Mouse (Mus musculus) limb, embryonic 13.5 days (tissue): Measurements from ENCODE around the gene Rad23a. TPM values are rescaled to one million over a fixed set of nuclear protein-coding genes. Genes with fewer than 3 reads are reported as not detected.

Experiments used
- ATAC-seq: fragments of 200-750 bp; cut with Nextera tagmentation; 2 replicates; pipeline ENCODE4 v1.8.0; 2017; ENCODE audit warnings: low read depth, moderate number of reproducible peaks, moderate TSS enrichment; ENCODE audit not compliant: low FRiP score
- H3K27ac ChIP-seq: fragments of 300-500 bp; sonication (generic); 2 replicates; pipeline ENCODE4 v1.5.1; 2015; ENCODE audit warnings: inconsistent platforms, mild to moderate bottlenecking, moderate library complexity
- H3K27me3 ChIP-seq: fragments of 300-500 bp; sonication (generic); 2 replicates; pipeline ENCODE4 v1.6.1; 2015; ENCODE audit warnings: mild to moderate bottlenecking, inconsistent platforms
- H3K36me3 ChIP-seq: fragments of 300-500 bp; sonication (generic); 2 replicates; pipeline ENCODE4 v1.6.1; 2015; ENCODE audit warnings: inconsistent platforms, mild to moderate bottlenecking, moderate library complexity
- H3K4me1 ChIP-seq: fragments of 300-500 bp; sonication (generic); 2 replicates; pipeline ENCODE4 v1.6.1; 2015; ENCODE audit warnings: inconsistent platforms
- H3K4me2 ChIP-seq: fragments of 300-500 bp; sonication (generic); replicated peaks from 2 replicates; pipeline ENCODE4 v1.6.1; 2015; ENCODE audit warnings: inconsistent platforms, mild to moderate bottlenecking, moderate library complexity
- H3K4me3 ChIP-seq: fragments of 300-500 bp; sonication (generic); 2 replicates; pipeline ENCODE4 v1.5.1; 2015; ENCODE audit warnings: moderate library complexity, mild to moderate bottlenecking, inconsistent platforms
- H3K9ac ChIP-seq: fragments of 300-500 bp; sonication (generic); 2 replicates; pipeline ENCODE4 v1.6.1; 2015; ENCODE audit warnings: mild to moderate bottlenecking, inconsistent platforms
- H3K9me3 ChIP-seq: fragments of 300-500 bp; sonication (generic); 2 replicates; pipeline ENCODE4 v1.6.1; 2016; ENCODE audit warnings: inconsistent platforms
- WGBS: fragments of 180-500 bp; shearing (Covaris S2); methylation state at CpG from one replicate; pipeline ENCODE4 v1.1.7; 2015; 5-methylcytosine and 5-hydroxymethylcytosine counted together
- polyA plus RNA-seq: library from polyadenylated mRNA; unstranded; fragments of >200 nt; fragmentation: Nextera tagmentation; extraction: Ambion mirVana; gene quantifications from 2 replicates; pipeline ENCODE4 v1.2.1, GENCODE M21; 2015

The Rad23a gene
- polyA plus RNA-seq, 1 experiment from 2014 or later = 106 TPM

DNA sequence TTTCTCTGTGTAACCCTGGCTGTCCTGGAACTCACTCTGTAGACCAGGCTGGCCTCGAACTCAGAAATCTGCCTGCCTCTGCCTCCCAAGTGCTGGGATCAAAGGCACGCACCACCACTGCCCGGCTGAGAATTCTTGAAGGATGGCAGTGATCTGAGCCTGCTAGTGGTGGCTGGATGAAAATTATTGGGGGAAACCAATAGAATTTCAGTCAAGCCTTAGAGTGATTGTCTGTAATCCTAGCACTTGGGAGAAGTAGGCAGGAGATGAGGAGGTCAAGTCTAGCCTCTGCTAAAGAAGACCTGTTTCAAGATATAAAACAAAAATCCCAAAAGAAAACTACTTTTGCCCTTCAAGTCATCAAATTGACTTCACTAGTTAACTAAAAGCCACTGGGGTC, 16.0 kb upstream of the Rad23a start:
- Histone ChIP-seq H3K27me3 (no peaks in the 10 kb centered on the region), H3K4me3 (peak overlapping the region; percentile 89; the same call in 1 of the 2 replicates), H3K9ac (no peak overlapping the region), H3K9me3 (no peaks in the 10 kb centered on the region), H3K36me3 (peaks cover 28% of the 10 kb centered on the region), H3K4me1 (peaks cover 13% of the 10 kb centered on the region), H3K27ac (no peak overlapping the region), H3K4me2 (no peak overlapping the region)
- WGBS = 92% methylated on average over 3 of the region's 3 CpGs
- no peak for ATAC-seq

DNA sequence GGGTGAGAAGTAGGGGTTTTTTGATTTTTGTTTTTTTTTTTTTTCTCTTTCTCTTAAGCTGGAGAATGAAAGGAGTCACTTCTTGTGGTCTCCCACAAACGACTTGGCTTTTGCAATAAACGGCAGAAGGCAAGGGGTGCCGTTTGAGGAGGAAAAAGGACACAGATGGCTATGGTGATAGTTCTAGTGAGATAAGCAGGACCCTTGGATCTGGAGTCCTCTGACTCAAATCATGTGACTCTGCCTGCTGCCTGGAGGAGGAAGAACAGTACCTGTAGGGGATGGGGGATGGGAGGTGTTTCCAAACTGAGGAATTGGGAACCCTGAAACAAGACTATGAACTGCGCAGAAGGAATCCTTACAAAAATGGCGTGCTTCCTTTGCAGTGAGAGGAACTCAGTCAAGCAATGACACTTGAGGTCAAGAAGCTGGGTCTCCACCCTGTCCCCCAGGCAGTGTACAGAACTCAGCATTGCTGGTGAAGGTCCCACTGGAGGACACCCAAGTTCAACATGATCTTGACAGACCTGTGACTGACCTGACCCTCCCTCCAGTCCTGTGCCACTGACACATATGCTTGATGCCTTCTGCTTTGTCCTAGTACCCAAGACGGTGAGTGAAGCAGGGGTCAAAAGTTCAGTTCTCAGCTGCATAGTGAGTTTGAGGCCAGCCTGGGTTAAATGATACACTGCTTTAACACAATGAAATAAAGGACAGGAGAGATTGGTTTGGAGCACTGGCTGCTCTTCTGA, 7.4 kb upstream of the Rad23a start:
- H3K9me3 ChIP-seq = no peaks in the 10 kb centered on the region
- H3K4me1 ChIP-seq = peaks cover 35% of the 10 kb centered on the region
- peak overlapping the region; percentile 73 for H3K9ac ChIP-seq
- no peaks in the 10 kb centered on the region for H3K27me3 ChIP-seq
- WGBS = 45% methylated on average over 6 of the region's 6 CpGs
- peak overlapping the region; percentile 77; the same call in 1 of the 2 replicates for H3K27ac ChIP-seq
- H3K4me3 ChIP-seq = peak overlapping the region; percentile 98
- no peak for ATAC-seq
- H3K4me2 ChIP-seq = peak overlapping the region; percentile 77
- H3K36me3 ChIP-seq = peaks cover 25% of the 10 kb centered on the region

DNA sequence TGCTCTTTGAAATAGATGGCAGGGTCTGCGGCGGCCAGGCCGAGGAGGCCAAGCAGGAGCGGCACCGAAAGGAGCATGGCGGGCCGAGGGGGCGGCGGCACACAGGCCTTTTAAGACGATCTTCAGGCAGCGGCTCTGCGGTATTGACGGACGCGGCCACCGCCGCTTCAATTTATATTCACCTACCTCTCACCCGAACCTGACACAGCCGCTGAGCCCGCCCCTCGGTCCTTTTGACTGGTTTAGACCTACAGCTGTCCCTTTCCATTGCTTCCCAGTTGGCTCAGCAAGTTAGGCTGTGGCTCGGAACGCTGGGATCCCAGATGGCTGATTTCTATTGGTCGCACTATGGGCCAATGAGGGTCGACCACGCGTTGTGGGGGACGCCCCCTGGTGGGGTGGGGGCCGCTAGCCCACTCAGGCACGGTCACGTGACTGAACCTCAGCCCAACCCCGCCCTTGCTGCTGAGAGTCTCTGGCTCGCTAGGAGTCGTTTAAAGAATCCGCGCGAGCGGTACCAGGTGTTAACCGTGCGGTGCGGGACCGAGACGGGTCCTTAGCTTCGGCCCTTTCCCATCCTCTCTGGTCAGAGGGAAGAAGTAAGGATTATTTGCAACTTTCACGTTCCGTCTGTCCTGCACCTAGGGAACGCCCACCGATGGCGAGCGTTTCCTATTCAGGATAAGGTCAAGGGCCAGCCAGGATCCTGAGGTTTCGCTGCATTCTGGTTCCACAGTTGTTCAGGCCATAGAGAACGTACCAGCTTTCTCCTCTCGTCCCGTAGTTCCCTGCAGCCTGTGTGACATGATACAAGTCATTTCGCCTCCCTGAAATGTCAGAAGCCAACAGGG, 6.5 kb upstream of the Rad23a start, which contains the start of gene Calr:
TSS of gene Calr (minus strand) at position 213 of the 851 bp plus-strand sequence.
- peak within 1 kb of the TSS; percentile 88 for H3K4me2 ChIP-seq
- under 1% methylated on average over 55 of the region's 55 CpGs for WGBS
- peak; percentile 100 for ATAC-seq
- H3K27me3 ChIP-seq = no peaks in the 10 kb centered on the region
- peak within 1 kb of the TSS; percentile 98 for H3K4me3 ChIP-seq
- H3K27ac ChIP-seq = peak within 1 kb of the TSS; percentile 81; the same call in 1 of the 2 replicates
- H3K4me1 ChIP-seq = peaks cover 39% of the 10 kb centered on the region
- H3K9ac ChIP-seq = peak within 1 kb of the TSS; percentile 98
- no peaks in the 10 kb centered on the region for H3K9me3 ChIP-seq
- peaks cover 34% of the 10 kb centered on the region for H3K36me3 ChIP-seq

DNA sequence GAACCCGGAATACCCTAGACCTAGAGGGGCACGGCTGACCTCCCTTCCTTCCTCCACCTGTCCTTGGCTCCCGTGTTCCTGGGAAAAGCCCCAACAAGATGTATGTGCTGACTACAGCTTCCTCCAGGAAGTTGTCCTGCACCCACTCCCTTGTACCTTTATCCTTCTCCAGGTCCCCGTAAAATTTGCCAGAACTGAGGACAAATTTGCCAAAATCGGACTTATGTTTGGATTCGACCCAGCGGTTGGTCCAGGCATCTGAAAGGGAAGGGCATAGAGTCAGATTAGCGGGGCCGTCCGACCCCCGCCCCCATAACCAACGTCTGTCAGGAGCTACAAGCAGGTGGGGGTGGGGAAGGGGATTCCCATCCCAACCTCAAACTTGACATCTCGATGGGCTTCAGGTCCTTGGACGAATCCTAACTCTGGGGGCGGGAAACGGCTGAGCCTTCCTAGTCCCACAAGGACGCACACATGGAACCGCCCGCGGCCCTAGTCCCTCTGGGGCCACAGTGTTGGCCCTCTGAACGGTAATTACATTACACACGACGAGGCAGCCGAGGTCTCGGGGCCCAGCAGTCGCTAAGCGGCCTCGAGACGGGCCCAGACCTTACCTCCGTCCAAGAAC, 5.7 kb upstream of the Rad23a start:
- peaks cover 41% of the 10 kb centered on the region for H3K36me3 ChIP-seq
- H3K4me1 ChIP-seq = peaks cover 42% of the 10 kb centered on the region
- H3K4me2 ChIP-seq = peak overlapping the region; percentile 88
- ATAC-seq = peak; percentile 7
- H3K4me3 ChIP-seq = peak overlapping the region; percentile 98
- H3K9me3 ChIP-seq = no peaks in the 10 kb centered on the region
- no peaks in the 10 kb centered on the region for H3K27me3 ChIP-seq
- under 1% methylated on average over 30 of the region's 30 CpGs for WGBS
- peak overlapping the region; percentile 98 for H3K9ac ChIP-seq
- peak overlapping the region; percentile 81; the same call in 1 of the 2 replicates for H3K27ac ChIP-seq

DNA sequence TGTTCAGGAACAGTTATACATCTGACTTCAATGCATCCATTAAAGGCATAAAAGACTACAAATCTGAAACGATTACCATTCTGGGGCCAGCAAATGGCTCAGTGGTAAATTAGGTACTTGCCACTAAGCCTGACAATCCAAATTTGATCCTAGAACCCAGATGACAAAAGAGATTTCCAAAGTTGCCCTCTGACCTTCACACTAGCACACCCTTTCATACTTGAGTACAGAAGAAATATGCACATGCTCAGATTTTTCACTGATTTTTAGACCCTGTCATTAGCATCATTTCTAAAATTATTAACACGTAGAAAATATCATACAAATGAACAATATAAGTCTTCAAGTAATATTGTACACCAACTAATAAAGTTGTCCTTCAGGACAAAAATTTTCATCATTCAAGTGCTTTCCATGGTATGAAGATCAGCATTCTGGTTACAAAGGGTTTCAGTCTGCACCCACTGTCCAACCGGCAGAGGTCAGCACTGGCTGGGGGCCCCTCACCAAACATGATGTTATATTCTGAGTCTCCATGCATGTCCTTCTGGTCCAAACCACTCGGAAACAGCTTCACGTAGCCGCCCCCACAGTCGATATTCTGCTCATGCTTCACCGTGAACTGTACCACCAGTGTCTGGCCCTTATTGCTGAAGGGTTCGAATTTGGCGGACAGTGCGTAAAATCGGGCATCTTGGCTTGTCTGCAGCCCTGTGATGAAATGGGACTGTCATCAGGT, 5.1 kb upstream of the Rad23a start:
- Histone ChIP-seq H3K36me3 (peaks cover 43% of the 10 kb centered on the region), H3K4me2 (peak overlapping the region; percentile 88), H3K4me3 (peak overlapping the region; percentile 98), H3K9me3 (no peaks in the 10 kb centered on the region), H3K4me1 (peaks cover 44% of the 10 kb centered on the region), H3K9ac (peak overlapping the region; percentile 98), H3K27me3 (no peaks in the 10 kb centered on the region), H3K27ac (no peak overlapping the region; the same call in 1 of the 2 replicates)
- ATAC-seq = no peak
- WGBS = 12% methylated on average over 12 of the region's 12 CpGs

GRCm38 (mm10) chr8:84844397-84845070, 4.1 kb upstream of the Rad23a start:
- ATAC-seq = no peak
- peaks cover 43% of the 10 kb centered on the region for H3K36me3 ChIP-seq
- no peaks in the 10 kb centered on the region for H3K27me3 ChIP-seq
- WGBS = 85% methylated on average over 9 of the region's 9 CpGs
- no peak overlapping the region; the same call in 1 of the 2 replicates for H3K27ac ChIP-seq
- H3K9me3 ChIP-seq = no peaks in the 10 kb centered on the region
- H3K9ac ChIP-seq = peak overlapping the region; percentile 98
- H3K4me1 ChIP-seq = peaks cover 47% of the 10 kb centered on the region
- H3K4me2 ChIP-seq = peak overlapping the region; percentile 88
- H3K4me3 ChIP-seq = peak overlapping the region; percentile 98

- WGBS = 75% methylated on average over 1 of the region's 1 CpGs
These were observed 1.0 kb upstream of the Rad23a start for GRCm38 (mm10) chr8:84841514-84841913.

GRCm38 (mm10) chr8:84839875-84840247, 604 bp downstream of the Rad23a start:
- 3% methylated on average over 7 of the region's 7 CpGs for WGBS
- peaks cover 75% of the 10 kb centered on the region for H3K4me1 ChIP-seq
- peaks cover 83% of the 10 kb centered on the region for H3K36me3 ChIP-seq
- peak overlapping the region; percentile 88 for H3K4me3 ChIP-seq
- H3K9me3 ChIP-seq = no peaks in the 10 kb centered on the region
- ATAC-seq = no peak
- H3K4me2 ChIP-seq = peak overlapping the region; percentile 71
- H3K27me3 ChIP-seq = no peaks in the 10 kb centered on the region
- peak overlapping the region; percentile 80 for H3K27ac ChIP-seq
- H3K9ac ChIP-seq = peak overlapping the region; percentile 90

More at GRCm38 (mm10) chr8:84841514-84841913, 1.0 kb upstream of the Rad23a start:
- H3K4me3 ChIP-seq = 0 out of 2 replicates have a peak overlapping the region, but pooled peaks have one; percentile 1
- peaks cover 71% of the 10 kb centered on the region for H3K36me3 ChIP-seq
- H3K4me1 ChIP-seq = peaks cover 67% of the 10 kb centered on the region
- no peaks in the 10 kb centered on the region for H3K27me3 ChIP-seq
- H3K27ac ChIP-seq = no peak overlapping the region
- no peaks in the 10 kb centered on the region for H3K9me3 ChIP-seq
- H3K9ac ChIP-seq = no peak overlapping the region
- H3K4me2 ChIP-seq = no peak overlapping the region
- ATAC-seq = no peak

GRCm38 (mm10) chr8:84839411-84839810, 1.1 kb downstream of the Rad23a start:
- Histone ChIP-seq H3K4me3 (peak overlapping the region; percentile 88), H3K9me3 (no peaks in the 10 kb centered on the region), H3K27ac (no peak overlapping the region; the same call in 1 of the 2 replicates), H3K27me3 (no peaks in the 10 kb centered on the region), H3K4me2 (peak overlapping the region; percentile 71), H3K4me1 (peaks cover 75% of the 10 kb centered on the region), H3K9ac (peak overlapping the region; percentile 90), H3K36me3 (peaks cover 83% of the 10 kb centered on the region)
- ATAC-seq = no peak
- WGBS = 92% methylated on average over 2 of the region's 2 CpGs

DNA sequence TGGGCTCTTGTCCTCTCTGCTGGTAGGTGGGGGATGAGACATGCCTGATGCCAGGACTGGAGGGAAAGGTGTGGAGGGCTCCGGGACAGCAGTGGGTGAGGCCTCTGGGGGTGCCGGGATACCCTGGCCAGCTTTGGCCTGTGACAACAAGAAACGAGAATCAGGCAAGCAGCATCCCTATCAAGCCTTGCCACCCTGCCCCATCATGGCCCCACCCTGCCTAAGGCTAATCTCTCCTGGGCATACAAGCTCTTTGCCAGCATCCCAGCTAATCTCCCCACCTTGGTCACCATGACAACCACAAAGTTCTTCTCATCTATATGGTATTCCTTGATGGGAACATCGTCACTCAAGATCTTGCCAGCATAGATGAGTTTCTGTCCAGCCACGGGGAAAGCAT, 2.0 kb downstream of the Rad23a start:
- H3K9ac ChIP-seq = peak overlapping the region; percentile 13; the same call in 1 of the 2 replicates
- H3K36me3 ChIP-seq = peaks cover 83% of the 10 kb centered on the region
- H3K4me3 ChIP-seq = peak overlapping the region; percentile 1; the same call in 1 of the 2 replicates
- 92% methylated on average over 5 of the region's 5 CpGs for WGBS
- no peaks in the 10 kb centered on the region for H3K27me3 ChIP-seq
- H3K4me2 ChIP-seq = no peak overlapping the region
- H3K4me1 ChIP-seq = peaks cover 73% of the 10 kb centered on the region
- no peak for ATAC-seq
- H3K9me3 ChIP-seq = no peaks in the 10 kb centered on the region
- H3K27ac ChIP-seq = no peak overlapping the region; the same call in 1 of the 2 replicates
